ENCODE assay signal across 32 mouse cellular contexts in the genomic region with DNA sequence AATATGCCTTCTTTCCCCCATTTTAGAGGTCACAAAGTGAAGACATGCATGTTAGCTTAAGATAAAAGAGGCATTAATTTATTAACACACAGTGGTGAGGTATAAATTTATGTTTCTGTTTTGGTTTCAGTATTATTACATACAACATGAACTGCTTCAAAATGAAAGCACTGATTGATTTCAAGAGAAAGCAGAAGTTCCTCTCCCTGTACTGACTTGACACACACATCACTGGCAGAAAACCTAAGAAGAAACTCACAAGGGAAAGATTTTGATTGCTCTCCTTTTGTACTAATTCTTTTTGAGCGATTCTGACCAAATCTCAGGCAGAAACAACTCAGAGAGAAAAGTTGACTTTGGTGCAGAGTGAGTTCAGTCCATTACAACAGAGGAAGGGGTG. TPM values are rescaled to one million over a fixed set of nuclear protein-coding genes. Genes with fewer than 3 reads are reported as not detected.
DNase-seq lines count a peak whose midpoint lies in the region; ATAC-seq and TF ChIP-seq lines count a peak whose summit lies in the region.
"Had no signal": no experiment of that assay in that cellular context is flagged by ENCODE, and none has a peak within 500 bp of the region (broad histone marks: within the 10 kb centered on the region; RNA-seq: fewer than 3 reads in every experiment).

No protein-coding gene starts in this region.

- H3K27ac ChIP-seq in liver, adult 2 months (replicated peaks; ENCODE audit: insufficient read depth, low read depth, low read length) = no peak overlapping the region
- no peak overlapping the region for H3K27ac ChIP-seq in liver, embryonic 11.5 days (ENCODE audit: low read depth, low read length)
- H3K27ac ChIP-seq in bone marrow macrophage, adult 2 months (ENCODE audit: insufficient read depth, low read depth, low read length) = peak overlapping the region; percentile 15; the same call in 1 of the 2 replicates
- no peak overlapping the region for H3K27ac ChIP-seq in midbrain, embryonic 11.5 days (ENCODE audit: low read depth, low read length)
- H3K27ac ChIP-seq: embryonic facial prominence, embryonic 13.5 days; forebrain, embryonic 10.5 days; heart, embryonic 10.5 days; heart, embryonic 15.5 days; hindbrain, embryonic 14.5 days; intestine, embryonic 15.5 days; kidney, postnatal 0 days; limb, embryonic 12.5 days; liver, embryonic 12.5 days; neural tube, embryonic 12.5 days had no signal

- H3K27me3 ChIP-seq in liver, adult 2 months (ENCODE audit: control insufficient read depth, insufficient read depth, low read length) = no peaks in the 10 kb centered on the region
- H3K27me3 ChIP-seq in liver, embryonic 11.5 days (replicated peaks; ENCODE audit: control insufficient read depth, insufficient read depth, low read length) = no peaks in the 10 kb centered on the region
- no peaks in the 10 kb centered on the region for H3K27me3 ChIP-seq in midbrain, embryonic 11.5 days (ENCODE audit: control insufficient read depth, insufficient read depth, low read length)
- H3K27me3 ChIP-seq: embryonic facial prominence, embryonic 13.5 days; heart, embryonic 15.5 days; intestine, embryonic 15.5 days; limb, embryonic 12.5 days; liver, embryonic 12.5 days; neural tube, embryonic 12.5 days had no signal

- 72% methylated on average over 1 of the region's 1 CpGs for WGBS in liver, adult 2 months
- WGBS in liver, embryonic 11.5 days = 90% methylated on average over 1 of the region's 1 CpGs
- WGBS in midbrain, embryonic 11.5 days = 85% methylated on average over 1 of the region's 1 CpGs

- no peak overlapping the region for H3K9ac ChIP-seq in liver, adult 2 months (ENCODE audit: low read depth, low read length)
- no peak overlapping the region for H3K9ac ChIP-seq in liver, embryonic 11.5 days (ENCODE audit: low read depth, low read length)
- no peak overlapping the region for H3K9ac ChIP-seq in midbrain, embryonic 11.5 days (ENCODE audit: low read length)
- H3K9ac ChIP-seq: embryonic facial prominence, embryonic 13.5 days; forebrain, postnatal 0 days; heart, embryonic 15.5 days; hindbrain, embryonic 14.5 days; intestine, embryonic 15.5 days; limb, embryonic 12.5 days; liver, embryonic 12.5 days; liver, postnatal 0 days; neural tube, embryonic 12.5 days had no signal

- TF ChIP-seq POLR2A in liver, adult 2 months (IDR thresholded peaks at IDR 0.05; ENCODE audit: extremely low read depth, insufficient read depth, low read length) = no peak
- TF ChIP-seq POLR2A in bone marrow macrophage, adult 2 months (IDR thresholded peaks at IDR 0.05; ENCODE audit: borderline replicate concordance, low read depth, low read length) = no peak

- no peak overlapping the region for H3K4me2 ChIP-seq in liver, embryonic 11.5 days
- no peak overlapping the region for H3K4me2 ChIP-seq in midbrain, embryonic 11.5 days
- H3K4me2 ChIP-seq: embryonic facial prominence, embryonic 13.5 days; heart, embryonic 15.5 days; hindbrain, embryonic 14.5 days; intestine, embryonic 15.5 days; limb, embryonic 12.5 days; liver, embryonic 12.5 days; neural tube, embryonic 12.5 days had no signal

- H3K79me2 ChIP-seq in liver, adult 2 months (ENCODE audit: control insufficient read depth, insufficient read depth, low read length) = no peaks in the 10 kb centered on the region

- H3K4me3 ChIP-seq in liver, adult 2 months (ENCODE audit: insufficient read depth, low read depth, low read length) = no peak overlapping the region
- H3K4me3 ChIP-seq in liver, embryonic 11.5 days (ENCODE audit: low read depth, low read length) = no peak overlapping the region
- H3K4me3 ChIP-seq in bone marrow macrophage, adult 2 months (ENCODE audit: insufficient read depth, low read length) = no peak overlapping the region
- no peak overlapping the region for H3K4me3 ChIP-seq in midbrain, embryonic 11.5 days (ENCODE audit: low read depth, low read length)
- H3K4me3 ChIP-seq: embryonic facial prominence, embryonic 13.5 days; forebrain, embryonic 10.5 days; heart, embryonic 10.5 days; heart, embryonic 15.5 days; intestine, embryonic 15.5 days; limb, embryonic 12.5 days; liver, embryonic 12.5 days; myocyte; neural tube, embryonic 12.5 days had no signal

- no peaks in the 10 kb centered on the region; the same call in 1 of the 2 replicates for H3K9me3 ChIP-seq in liver, embryonic 11.5 days (ENCODE audit: control insufficient read depth, low read length)
- no peaks in the 10 kb centered on the region for H3K9me3 ChIP-seq in midbrain, embryonic 11.5 days (ENCODE audit: control insufficient read depth, low read length)
- H3K9me3 ChIP-seq: heart, embryonic 10.5 days; intestine, embryonic 15.5 days had no signal

- H3K36me3 ChIP-seq in liver, adult 2 months (ENCODE audit: control insufficient read depth, insufficient read depth, low read length) = no peaks in the 10 kb centered on the region
- H3K36me3 ChIP-seq in liver, embryonic 11.5 days (ENCODE audit: control insufficient read depth, insufficient read depth, low read length) = no peaks in the 10 kb centered on the region
- no peaks in the 10 kb centered on the region for H3K36me3 ChIP-seq in midbrain, embryonic 11.5 days (ENCODE audit: control insufficient read depth, insufficient read depth, low read length)
- H3K36me3 ChIP-seq: embryonic facial prominence, embryonic 13.5 days; forebrain, embryonic 10.5 days; heart, embryonic 10.5 days; heart, embryonic 15.5 days; intestine, embryonic 15.5 days; limb, embryonic 12.5 days; liver, embryonic 12.5 days; neural tube, embryonic 12.5 days had no signal

- DNase-seq in liver, adult 2 months (ENCODE audit: extremely low read depth, low read depth, low spot score) = peak; percentile 23
- no peak for DNase-seq in liver, embryonic 11.5 days (ENCODE audit: low spot score)
- DNase-seq in midbrain, embryonic 11.5 days (ENCODE audit: low spot score, missing footprints) = no peak
- DNase-seq in layer of hippocampus, adult 11-12 months (ENCODE audit: low spot score) = no peak
- DNase-seq in adrenal gland, postnatal 10 days = no peak
- DNase-seq: adrenal gland, adult 8-10 months; cerebellum, adult 11 months; cerebellum, adult 9-10 months; cerebellum, postnatal 36 days; forebrain, postnatal 0 days; gastrocnemius, postnatal 10 days; kidney, adult 2 months; kidney, postnatal 4 days; liver, postnatal 0 days; lung, postnatal 36 days; thymus, adult 18-20 months; thymus, postnatal 25 days had no signal

- TF ChIP-seq CTCF in liver, adult 2 months (IDR thresholded peaks at IDR 0.05; ENCODE audit: low read depth, low read length) = no peak
- no peak for TF ChIP-seq CTCF in bone marrow macrophage, adult 2 months (IDR thresholded peaks at IDR 0.05; ENCODE audit: low read depth, low read length)

- no peak for ATAC-seq in liver, embryonic 11.5 days (replicated peaks; ENCODE audit: low FRiP score)
- peak; percentile 80 for ATAC-seq in inflammation-experienced regulatory T-cells, adult 6 months
- ATAC-seq in neutrophil, adult 5-6 weeks (ENCODE audit: extremely low read depth, insufficient number of reproducible peaks, low FRiP score, poor library complexity, severe bottlenecking) = peak; percentile 80
- no peak for ATAC-seq in midbrain, embryonic 11.5 days (ENCODE audit: low FRiP score)
- ATAC-seq: forebrain, postnatal 0 days; intestine, embryonic 15.5 days; liver, embryonic 12.5 days; liver, postnatal 0 days; midbrain, embryonic 16.5 days had no signal

- no peaks in the 10 kb centered on the region for H3K4me1 ChIP-seq in liver, adult 2 months (ENCODE audit: control insufficient read depth, insufficient read depth, low read length)
- H3K4me1 ChIP-seq in liver, embryonic 11.5 days (replicated peaks; ENCODE audit: control insufficient read depth, insufficient read depth, low read length) = no peaks in the 10 kb centered on the region
- H3K4me1 ChIP-seq in bone marrow macrophage, adult 2 months (ENCODE audit: control insufficient read depth, insufficient read depth, low read length) = peaks cover 24% of the 10 kb centered on the region
- H3K4me1 ChIP-seq in midbrain, embryonic 11.5 days (ENCODE audit: control insufficient read depth, insufficient read depth, low read length) = no peaks in the 10 kb centered on the region
- H3K4me1 ChIP-seq: embryonic facial prominence, embryonic 13.5 days; forebrain, embryonic 10.5 days; intestine, embryonic 15.5 days; limb, embryonic 12.5 days; liver, embryonic 12.5 days; neural tube, embryonic 12.5 days had no signal

RNA-seq across cellular contexts. Expression of a gene that starts 27.0 kb away (rescaled TPM):
- total RNA-seq in liver, adult 2 months (2014; rRNA removed) = 3.0 and 4.3 TPM in 2 replicates
- polyA plus RNA-seq in liver, adult 2 months (2012; rRNA removed) = 2.7 and 3.3 TPM in 2 replicates
- 0.62 and 0.95 TPM in 2 replicates for polyA plus RNA-seq in liver, embryonic 11.5 days (2014; fragmentation: Nextera tagmentation; extraction: Ambion mirVana)
- polyA plus RNA-seq in bone marrow macrophage, adult 2 months (2012; ENCODE audit: insufficient read depth, insufficient read length, missing spikeins) = 11.3 and 12.5 TPM in 2 replicates
- polyA plus RNA-seq in inflammation-experienced regulatory T-cells, adult 6 months (2017; shearing (Covaris generic)) = 1 to 10 TPM in 2 of 3 experiments, under 1 TPM in 1; 0.62 to 2.4 (median 1.7) TPM
- total RNA-seq in neutrophil, adult 5-6 weeks (2017) = 32.0 and 33.5 TPM in 2 replicates
- 0.93 and 1.4 TPM in 2 replicates for polyA plus RNA-seq in midbrain, embryonic 11.5 days (2014; fragmentation: Nextera tagmentation; extraction: Ambion mirVana)
- total RNA-seq in adrenal gland, postnatal 10 days (2021) = 10 to 100 TPM in 1 of 2 experiments, 1 to 10 TPM in 1; 9.4 to 10.6 TPM

Comparison
In these comparisons a context has a peak if more than half of its experiments do, and no peak if none do; other contexts are left out.
1. ATAC-seq: peak in inflammation-experienced regulatory T-cells, adult 6 months (single experiment) and neutrophil, adult 5-6 weeks (single experiment); none in liver, embryonic 11.5 days (single experiment) and midbrain, embryonic 11.5 days (single experiment).